Mouse (Mus musculus): ENCODE data around the gene Ick. TPM values are rescaled to one million over a fixed set of nuclear protein-coding genes. Genes with fewer than 3 reads are reported as not detected.
A peak's percentile ranks its signal among the peaks of the same experiment; 100 is the strongest.

The Ick gene
- total RNA-seq, 2 experiments from 2014 or later, result 11.1 to 13.2 TPM

GRCm38 (mm10) chr9:78101431-78101830, 7.6 kb upstream of the Ick start:
- DNase-seq, result no peak
- intact Hi-C loops (cut with DNase I; ENCODE audit: low total_unique reads), result no loop called here

GRCm38 (mm10) chr9:78103965-78104560, 4.9 kb upstream of the Ick start:
- DNase-seq, result no peak
- intact Hi-C loops (cut with DNase I; ENCODE audit: low total_unique reads), result no loop called here

GRCm38 (mm10) chr9:78104973-78105372, 4.0 kb upstream of the Ick start:
- intact Hi-C loops (cut with DNase I; ENCODE audit: low total_unique reads), result no loop called here
- no peak for DNase-seq

- intact Hi-C loops (cut with DNase I; ENCODE audit: low total_unique reads), result no loop called here
- DNase-seq, result no peak
These were observed 3.5 kb upstream of the Ick start for GRCm38 (mm10) chr9:78105501-78105932.

- DNase-seq, result no peak
- intact Hi-C loops (cut with DNase I; ENCODE audit: low total_unique reads), result no loop called here
These were observed 2.2 kb upstream of the Ick start for GRCm38 (mm10) chr9:78106821-78107220.

- intact Hi-C loops (cut with DNase I; ENCODE audit: low total_unique reads), result no loop called here
- DNase-seq, result no peak
These were observed 1.4 kb upstream of the Ick start for GRCm38 (mm10) chr9:78107582-78107911.

GRCm38 (mm10) chr9:78107912-78108795, 838 bp upstream of the Ick start:
- DNase-seq, result peak; percentile 80
- intact Hi-C loops (cut with DNase I; ENCODE audit: low total_unique reads), result no loop called here

- no peak for DNase-seq
- intact Hi-C loops (cut with DNase I; ENCODE audit: low total_unique reads), result loop anchor here (5.0 kb wide), 2 partner anchors 48 to 63 kb away; no protein-coding TSS in a partner anchor
These were observed 664 bp downstream of the Ick start for GRCm38 (mm10) chr9:78109656-78110055.

GRCm38 (mm10) chr9:78111456-78111855, 2.5 kb downstream of the Ick start:
- intact Hi-C loops (cut with DNase I; ENCODE audit: low total_unique reads), result loop anchor here (5.0 kb wide), 2 partner anchors 46 to 61 kb away; no protein-coding TSS in a partner anchor

GRCm38 (mm10) chr9:78112770-78113537, 4.0 kb downstream of the Ick start:
- peak; percentile 92 for DNase-seq
- intact Hi-C loops (cut with DNase I; ENCODE audit: low total_unique reads), result loop anchor here (5.0 kb wide), 2 partner anchors 44 to 59 kb away; no protein-coding TSS in a partner anchor

More at GRCm38 (mm10) chr9:78111456-78111855, 2.5 kb downstream of the Ick start:
- no peak for DNase-seq

GRCm38 (mm10) chr9:78113538-78113885, 4.5 kb downstream of the Ick start:
- peak; percentile 22 for DNase-seq
- intact Hi-C loops (cut with DNase I; ENCODE audit: low total_unique reads), result loop anchor here (5.0 kb wide), 2 partner anchors 44 to 59 kb away; no protein-coding TSS in a partner anchor

GRCm38 (mm10) chr9:78115746-78116145, 6.8 kb downstream of the Ick start:
- DNase-seq, result peak; percentile 37
- intact Hi-C loops (cut with DNase I; ENCODE audit: low total_unique reads), result no loop called here

- no peak for DNase-seq
- intact Hi-C loops (cut with DNase I; ENCODE audit: low total_unique reads), result no loop called here
These were observed 8.7 kb downstream of the Ick start for GRCm38 (mm10) chr9:78117690-78118089.

- intact Hi-C loops (cut with DNase I; ENCODE audit: low total_unique reads), result no loop called here
- no peak for DNase-seq
These were observed 12.4 kb downstream of the Ick start for GRCm38 (mm10) chr9:78121358-78121757.

- intact Hi-C loops (cut with DNase I; ENCODE audit: low total_unique reads), result no loop called here
- DNase-seq, result no peak
These were observed 13.0 kb downstream of the Ick start for GRCm38 (mm10) chr9:78121985-78122384.

- no peak for DNase-seq
These were observed 14.1 kb downstream of the Ick start for GRCm38 (mm10) chr9:78122939-78123712.

GRCm38 (mm10) chr9:78124297-78124696, 15.3 kb downstream of the Ick start:
- intact Hi-C loops (cut with DNase I; ENCODE audit: low total_unique reads), result no loop called here
- no peak for DNase-seq

More at GRCm38 (mm10) chr9:78122939-78123712, 14.1 kb downstream of the Ick start:
- intact Hi-C loops (cut with DNase I; ENCODE audit: low total_unique reads), result no loop called here

- DNase-seq, result no peak
- intact Hi-C loops (cut with DNase I; ENCODE audit: low total_unique reads), result no loop called here
These were observed 17.0 kb downstream of the Ick start for GRCm38 (mm10) chr9:78126007-78126406.

GRCm38 (mm10) chr9:78126643-78127042, 17.7 kb downstream of the Ick start:
- DNase-seq, result no peak
- intact Hi-C loops (cut with DNase I; ENCODE audit: low total_unique reads), result no loop called here
